Mouse (Mus musculus): ENCODE results near the gene Prkag2.

Prkag2 gene

GRCm38 (mm10) chr5:25001391-25001794, 99.0 kb downstream of the Prkag2 start:
- DNase-seq (ENCODE audit: low spot score in 2 of 2) = no peak

- DNase-seq (ENCODE audit: low spot score in 2 of 2) = no peak
These were observed 101.1 kb downstream of the Prkag2 start for GRCm38 (mm10) chr5:24999351-24999750.

- peak; percentile 32 to 48 for DNase-seq (ENCODE audit: low spot score in 2 of 2)
These were observed 104.8 kb downstream of the Prkag2 start for GRCm38 (mm10) chr5:24995576-24996100.

GRCm38 (mm10) chr5:24993190-24993589, 107.3 kb downstream of the Prkag2 start:
- DNase-seq (ENCODE audit: low spot score in 2 of 2) = no peak

GRCm38 (mm10) chr5:24991575-24991974, 108.9 kb downstream of the Prkag2 start:
- no peak for DNase-seq (ENCODE audit: low spot score in 2 of 2)

- DNase-seq (ENCODE audit: low spot score in 2 of 2) = no peak
These were observed 110.0 kb downstream of the Prkag2 start for GRCm38 (mm10) chr5:24990460-24990859.

GRCm38 (mm10) chr5:24989683-24990082, 110.8 kb downstream of the Prkag2 start:
- peak in 1 of 2 experiments; percentile 53 for DNase-seq (ENCODE audit: low spot score in 2 of 2)

GRCm38 (mm10) chr5:24986956-24987355, 113.5 kb downstream of the Prkag2 start:
- no peak for DNase-seq (ENCODE audit: low spot score in 2 of 2)

GRCm38 (mm10) chr5:24986204-24986940, 114.1 kb downstream of the Prkag2 start:
- DNase-seq (ENCODE audit: low spot score in 2 of 2) = no peak

GRCm38 (mm10) chr5:24985434-24986176, 114.8 kb downstream of the Prkag2 start:
- DNase-seq (ENCODE audit: low spot score in 2 of 2) = no peak

GRCm38 (mm10) chr5:24984157-24984556, 116.3 kb downstream of the Prkag2 start:
- no peak for DNase-seq (ENCODE audit: low spot score in 2 of 2)

- DNase-seq (ENCODE audit: low spot score in 2 of 2) = no peak
These were observed 116.9 kb downstream of the Prkag2 start for GRCm38 (mm10) chr5:24983539-24983938.

GRCm38 (mm10) chr5:24982258-24982657, 118.2 kb downstream of the Prkag2 start:
- no peak for DNase-seq (ENCODE audit: low spot score in 2 of 2)

GRCm38 (mm10) chr5:24981765-24982164, 118.7 kb downstream of the Prkag2 start:
- peak in 1 of 2 experiments; percentile 36 for DNase-seq (ENCODE audit: low spot score in 2 of 2)

GRCm38 (mm10) chr5:24979968-24980345, 120.5 kb downstream of the Prkag2 start:
- no peak for DNase-seq (ENCODE audit: low spot score in 2 of 2)

GRCm38 (mm10) chr5:24979312-24979967, 121.0 kb downstream of the Prkag2 start:
- no peak for DNase-seq (ENCODE audit: low spot score in 2 of 2)

- no peak for DNase-seq (ENCODE audit: low spot score in 2 of 2)
These were observed 123.5 kb downstream of the Prkag2 start for GRCm38 (mm10) chr5:24976907-24977306.

- DNase-seq (ENCODE audit: low spot score in 2 of 2) = no peak
These were observed 124.2 kb downstream of the Prkag2 start for GRCm38 (mm10) chr5:24976236-24976635.

GRCm38 (mm10) chr5:24975100-24975499, 125.3 kb downstream of the Prkag2 start:
- DNase-seq (ENCODE audit: low spot score in 2 of 2) = no peak

GRCm38 (mm10) chr5:24973672-24974225, 126.7 kb downstream of the Prkag2 start:
- no peak for DNase-seq (ENCODE audit: low spot score in 2 of 2)

GRCm38 (mm10) chr5:24973228-24973627, 127.2 kb downstream of the Prkag2 start:
- peak; percentile 42 to 74 for DNase-seq (ENCODE audit: low spot score in 2 of 2)

Measured in urinary bladder, postnatal 36 days (tissue).